Mouse (Mus musculus): ENCODE measurements around the gene Gmps. TPM values are rescaled to one million over a fixed set of nuclear protein-coding genes. Genes with fewer than 3 reads are reported as not detected.

The Gmps gene
- polyA plus RNA-seq, 1 experiment from 2014 or later, result 50.3 TPM

- H3K4me2 ChIP-seq (replicated peaks), result no peak overlapping the region
- H3K4me3 ChIP-seq (replicated peaks), result no peak overlapping the region
- no peaks in the 10 kb centered on the region for H3K9me3 ChIP-seq
- no peak for ATAC-seq
- peaks cover 54% of the 10 kb centered on the region for H3K36me3 ChIP-seq
- no peaks in the 10 kb centered on the region for H3K27me3 ChIP-seq
- H3K27ac ChIP-seq, result no peak overlapping the region
- no peaks in the 10 kb centered on the region for H3K4me1 ChIP-seq (replicated peaks)
- WGBS, result 93% methylated on average over 1 of the region's 1 CpGs
- no peak overlapping the region for H3K9ac ChIP-seq (replicated peaks)
Observed at GRCm38 (mm10) chr3:63986656-63987055, 10.8 kb downstream of the Gmps start.

DNA sequence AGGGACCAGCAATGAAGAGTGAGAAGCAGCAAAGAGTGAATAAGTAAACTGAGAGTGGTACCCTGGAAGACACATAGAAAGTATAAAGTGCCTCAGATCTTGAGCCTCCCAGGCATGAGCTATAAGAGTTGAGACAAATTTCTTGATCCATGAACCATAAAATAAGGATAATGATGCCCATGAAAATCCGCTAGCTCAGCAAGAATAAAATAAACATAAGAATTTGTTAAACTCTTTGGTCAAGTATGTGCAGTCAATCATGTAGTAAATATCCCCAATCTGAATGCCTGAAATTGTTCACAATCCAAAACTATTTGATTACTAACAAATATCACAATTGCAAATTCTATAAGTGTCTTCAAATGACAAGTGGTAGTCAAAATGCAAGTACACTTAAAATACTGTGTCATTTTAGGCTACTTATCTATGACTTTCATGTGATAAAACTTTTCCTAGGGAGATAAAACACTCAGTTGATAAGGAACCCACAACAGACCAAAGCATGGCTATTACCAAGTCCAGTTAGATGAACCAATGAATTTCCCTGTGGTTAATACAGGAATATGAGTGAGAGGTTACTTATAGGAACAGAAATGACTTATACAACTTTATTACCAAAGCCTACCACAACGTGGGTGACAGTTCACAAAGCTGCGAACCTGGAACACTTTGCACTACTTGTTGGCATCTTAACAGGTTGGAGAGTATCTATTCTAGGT, 13.0 kb downstream of the Gmps start:
- WGBS, result 94% methylated on average over 3 of the region's 3 CpGs
- no peaks in the 10 kb centered on the region for H3K27me3 ChIP-seq
- H3K9me3 ChIP-seq, result no peaks in the 10 kb centered on the region
- ATAC-seq, result no peak
- H3K4me3 ChIP-seq (replicated peaks), result no peak overlapping the region
- H3K4me2 ChIP-seq (replicated peaks), result no peak overlapping the region
- no peak overlapping the region for H3K9ac ChIP-seq (replicated peaks)
- peaks cover 58% of the 10 kb centered on the region for H3K36me3 ChIP-seq
- no peaks in the 10 kb centered on the region for H3K4me1 ChIP-seq (replicated peaks)
- H3K27ac ChIP-seq, result no peak overlapping the region

GRCm38 (mm10) chr3:64021436-64021835, 45.5 kb downstream of the Gmps start:
- Histone ChIP-seq H3K4me3 (replicated peaks) (no peak overlapping the region), H3K4me2 (replicated peaks) (no peak overlapping the region), H3K9me3 (no peaks in the 10 kb centered on the region), H3K27ac (no peak overlapping the region), H3K9ac (replicated peaks) (no peak overlapping the region), H3K36me3 (peaks cover 7% of the 10 kb centered on the region; the same call in 1 of the 2 replicates), H3K4me1 (replicated peaks) (no peaks in the 10 kb centered on the region), H3K27me3 (no peaks in the 10 kb centered on the region)
- ATAC-seq, result no peak
- 93% methylated on average over 3 of the region's 3 CpGs for WGBS

GRCm38 (mm10) chr3:64021867-64022266, 46.0 kb downstream of the Gmps start:
- H3K4me3 ChIP-seq (replicated peaks), result no peak overlapping the region
- H3K4me2 ChIP-seq (replicated peaks), result no peak overlapping the region
- no peaks in the 10 kb centered on the region for H3K4me1 ChIP-seq (replicated peaks)
- H3K27ac ChIP-seq, result no peak overlapping the region
- 91% methylated on average over 2 of the region's 2 CpGs for WGBS
- no peaks in the 10 kb centered on the region for H3K9me3 ChIP-seq
- no peak for ATAC-seq
- H3K9ac ChIP-seq (replicated peaks), result no peak overlapping the region
- H3K27me3 ChIP-seq, result no peaks in the 10 kb centered on the region
- H3K36me3 ChIP-seq, result peaks cover 4% of the 10 kb centered on the region; the same call in 1 of the 2 replicates

DNA sequence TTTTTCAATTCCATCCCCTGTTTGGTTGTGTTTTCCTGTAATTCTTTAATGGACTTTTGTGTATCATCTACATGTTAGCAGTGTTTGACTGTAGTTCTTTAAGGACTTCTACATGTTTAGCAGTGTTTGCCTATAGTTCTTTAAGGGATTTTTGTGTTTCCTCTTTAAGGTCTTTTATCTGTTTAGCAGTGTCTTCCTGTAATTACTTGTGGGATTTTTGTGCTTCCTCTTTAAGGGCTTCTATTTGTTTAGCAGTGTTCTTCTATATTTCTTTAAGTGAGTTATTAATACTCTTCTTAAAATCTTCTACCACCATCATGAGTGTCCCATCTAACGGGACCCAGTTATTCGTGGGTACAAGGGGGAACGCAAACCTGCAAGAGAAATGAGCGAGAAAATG, 53.9 kb downstream of the Gmps start:
- no peak overlapping the region for H3K4me3 ChIP-seq (replicated peaks)
- no peak overlapping the region for H3K9ac ChIP-seq (replicated peaks)
- H3K36me3 ChIP-seq, result no peaks in the 10 kb centered on the region
- WGBS, result 96% methylated on average over 4 of the region's 4 CpGs
- no peak overlapping the region for H3K27ac ChIP-seq
- no peak for ATAC-seq
- no peaks in the 10 kb centered on the region for H3K4me1 ChIP-seq (replicated peaks)
- no peaks in the 10 kb centered on the region for H3K27me3 ChIP-seq
- H3K9me3 ChIP-seq, result no peaks in the 10 kb centered on the region
- H3K4me2 ChIP-seq (replicated peaks), result no peak overlapping the region

GRCm38 (mm10) chr3:64038136-64038841, 62.4 kb downstream of the Gmps start:
- 82% methylated on average over 7 of the region's 7 CpGs for WGBS
- no peak overlapping the region for H3K9ac ChIP-seq (replicated peaks)
- no peak overlapping the region for H3K27ac ChIP-seq
- H3K9me3 ChIP-seq, result no peaks in the 10 kb centered on the region
- ATAC-seq, result no peak
- no peaks in the 10 kb centered on the region for H3K36me3 ChIP-seq
- no peaks in the 10 kb centered on the region for H3K27me3 ChIP-seq
- peaks cover 6% of the 10 kb centered on the region; the same call in 1 of the 2 replicates for H3K4me1 ChIP-seq (replicated peaks)
- H3K4me3 ChIP-seq (replicated peaks), result no peak overlapping the region
- no peak overlapping the region for H3K4me2 ChIP-seq (replicated peaks)

GRCm38 (mm10) chr3:64039818-64040784, 64.2 kb downstream of the Gmps start:
- H3K9me3 ChIP-seq, result no peaks in the 10 kb centered on the region
- no peak overlapping the region for H3K27ac ChIP-seq
- 3% methylated on average over 25 of the region's 25 CpGs for WGBS
- H3K4me3 ChIP-seq (replicated peaks), result peak overlapping the region; percentile 37
- ATAC-seq, result peak; percentile 90
- H3K27me3 ChIP-seq, result no peaks in the 10 kb centered on the region
- H3K4me1 ChIP-seq (replicated peaks), result peaks cover 6% of the 10 kb centered on the region; the same call in 1 of the 2 replicates
- peak overlapping the region; percentile 61 for H3K4me2 ChIP-seq (replicated peaks)
- no peaks in the 10 kb centered on the region for H3K36me3 ChIP-seq
- H3K9ac ChIP-seq (replicated peaks), result no peak overlapping the region; the same call in 1 of the 2 replicates

Other genes with a start within 250 kb of the Gmps start
- gene Plch1, start 76.6 kb upstream of the Gmps start, polyA plus RNA-seq (2015; fragmentation: Nextera tagmentation; extraction: Ambion mirVana), result 20.6 and 21.5 TPM in 2 replicates
- 4.1 and 4.5 TPM in 2 replicates for gene E130311K13Rik, start 46.6 kb upstream of the Gmps start, polyA plus RNA-seq (2015; fragmentation: Nextera tagmentation; extraction: Ambion mirVana)
- gene Slc33a1, start 11.3 kb upstream of the Gmps start, polyA plus RNA-seq (2015; fragmentation: Nextera tagmentation; extraction: Ambion mirVana), result 15.4 TPM in 2 replicates
- 0.09 and 0.15 TPM in 2 replicates for gene Vmn2r1, start 105.4 kb downstream of the Gmps start, polyA plus RNA-seq (2015; fragmentation: Nextera tagmentation; extraction: Ambion mirVana)
- 0.04 and 0.05 TPM in 2 replicates for gene Vmn2r2, start 165.8 kb downstream of the Gmps start, polyA plus RNA-seq (2015; fragmentation: Nextera tagmentation; extraction: Ambion mirVana)